Mouse (Mus musculus) cerebellum, adult 9-11 months (tissue): ENCODE data around the gene Dexi.

Source experiments
- DNase-seq: peaks from one replicate; pipeline ENCODE4 v3.0.0; 2022

Gene Dexi

GRCm38 (mm10) chr16:10492587-10492986, 50.3 kb downstream of the Dexi start:
- no peak for DNase-seq

- no peak for DNase-seq
Measured at GRCm38 (mm10) chr16:10491716-10492115, 51.1 kb downstream of the Dexi start.

- DNase-seq: no peak
Measured at GRCm38 (mm10) chr16:10490503-10491150, 52.2 kb downstream of the Dexi start.

GRCm38 (mm10) chr16:10489904-10490457, 52.9 kb downstream of the Dexi start:
- DNase-seq: no peak

GRCm38 (mm10) chr16:10489483-10489882, 53.4 kb downstream of the Dexi start:
- DNase-seq: no peak

GRCm38 (mm10) chr16:10488769-10489481, 53.9 kb downstream of the Dexi start:
- DNase-seq: no peak

- no peak for DNase-seq
Measured at GRCm38 (mm10) chr16:10487895-10488493, 54.9 kb downstream of the Dexi start.

- DNase-seq: no peak
Measured at GRCm38 (mm10) chr16:10486993-10487392, 55.9 kb downstream of the Dexi start.

- no peak for DNase-seq
Measured at GRCm38 (mm10) chr16:10482343-10482742, 60.5 kb downstream of the Dexi start.

- no peak for DNase-seq
Measured at GRCm38 (mm10) chr16:10479857-10480256, 63.0 kb downstream of the Dexi start, which contains the start of gene Ciita. Gene Ciita (plus strand): TSS chr16:10480059.

GRCm38 (mm10) chr16:10475919-10476318, 66.9 kb downstream of the Dexi start:
- DNase-seq: no peak

GRCm38 (mm10) chr16:10474956-10475355, 67.9 kb downstream of the Dexi start:
- DNase-seq: no peak

GRCm38 (mm10) chr16:10471950-10472349, 70.9 kb downstream of the Dexi start:
- no peak for DNase-seq

- DNase-seq: no peak
Measured at GRCm38 (mm10) chr16:10468201-10468600, 74.7 kb downstream of the Dexi start.

- DNase-seq: no peak
Measured at GRCm38 (mm10) chr16:10467391-10468107, 75.3 kb downstream of the Dexi start.

GRCm38 (mm10) chr16:10465011-10465681, 77.7 kb downstream of the Dexi start:
- no peak for DNase-seq

- DNase-seq: no peak
Measured at GRCm38 (mm10) chr16:10461178-10461577, 81.7 kb downstream of the Dexi start.

GRCm38 (mm10) chr16:10460188-10460587, 82.7 kb downstream of the Dexi start:
- no peak for DNase-seq

- DNase-seq: no peak
Measured at GRCm38 (mm10) chr16:10454583-10454974, 88.3 kb downstream of the Dexi start.

GRCm38 (mm10) chr16:10453872-10454582, 88.8 kb downstream of the Dexi start:
- DNase-seq: no peak
